Mouse (Mus musculus) activated CD4-positive, CD25-positive, alpha-beta regulatory T cell (primary cell): Measurements from ENCODE around the gene Gm15130. TPM values are rescaled to one million over a fixed set of nuclear protein-coding genes. Genes with fewer than 3 reads are reported as not detected.

ENCODE experiments used
- polyA plus RNA-seq, 2 experiments: library from polyadenylated mRNA; unstranded; fragments of 100-300 nt; shearing (Covaris generic); gene quantifications; one replicate each; pipeline ENCODE4 v1.2.1; 2017

Gm15130 gene
- polyA plus RNA-seq = not detected

GRCm38 (mm10) chr2:111152836-111153235, at the start of gene Gm15130:
Gm15130 (minus strand) TSS chr2:111152936.

GRCm38 (mm10) chr2:111105882-111106281, 46.9 kb downstream of the Gm15130 start, which contains the start of gene Gm13941:
Gm13941 (minus strand) TSS chr2:111105982.

Other genes starting within 250 kb of the Gm15130 start
- under 1 TPM; 0.04 to 0.26 TPM for gene Ano3, start 202.0 kb downstream of the Gm15130 start, polyA plus RNA-seq
- gene Gm13941, start 47.0 kb downstream of the Gm15130 start, polyA plus RNA-seq = not detected
- gene 4930430A15Rik, start 76.7 kb upstream of the Gm15130 start, polyA plus RNA-seq = not detected
- not detected for gene Olfr1275, start 82.3 kb upstream of the Gm15130 start, polyA plus RNA-seq
- not detected for gene Olfr1276, start 101.6 kb upstream of the Gm15130 start, polyA plus RNA-seq
- gene Olfr1277, start 121.2 kb upstream of the Gm15130 start, polyA plus RNA-seq = under 1 TPM in 1 of 2 experiments, not detected in 1; 0.05 TPM
- not detected for gene Olfr1278, start 137.2 kb upstream of the Gm15130 start, polyA plus RNA-seq
- gene Olfr1279, start 147.7 kb upstream of the Gm15130 start, polyA plus RNA-seq = not detected
- under 1 TPM in 1 of 2 experiments, not detected in 1; 0.02 TPM for gene Olfr1280, start 161.1 kb upstream of the Gm15130 start, polyA plus RNA-seq
- not detected for gene Olfr1281, start 173.6 kb upstream of the Gm15130 start, polyA plus RNA-seq
- not detected for gene Olfr1282, start 183.1 kb upstream of the Gm15130 start, polyA plus RNA-seq
- gene Olfr1283, start 213.9 kb upstream of the Gm15130 start, polyA plus RNA-seq = not detected
- not detected for gene Olfr1284, start 222.6 kb upstream of the Gm15130 start, polyA plus RNA-seq